Mouse (Mus musculus): ENCODE data around the gene Sez6l. TPM values are rescaled to one million over a fixed set of nuclear protein-coding genes. Genes with fewer than 3 reads are reported as not detected.
"Not testable (repeated sequence)": the region's sequence is repeated elsewhere in the genome, so short reads cannot be mapped to it uniquely, and the experiment has no call there.

The Sez6l gene
- polyA plus RNA-seq, 1 experiment from 2014 or later: 0.31 TPM

DNA sequence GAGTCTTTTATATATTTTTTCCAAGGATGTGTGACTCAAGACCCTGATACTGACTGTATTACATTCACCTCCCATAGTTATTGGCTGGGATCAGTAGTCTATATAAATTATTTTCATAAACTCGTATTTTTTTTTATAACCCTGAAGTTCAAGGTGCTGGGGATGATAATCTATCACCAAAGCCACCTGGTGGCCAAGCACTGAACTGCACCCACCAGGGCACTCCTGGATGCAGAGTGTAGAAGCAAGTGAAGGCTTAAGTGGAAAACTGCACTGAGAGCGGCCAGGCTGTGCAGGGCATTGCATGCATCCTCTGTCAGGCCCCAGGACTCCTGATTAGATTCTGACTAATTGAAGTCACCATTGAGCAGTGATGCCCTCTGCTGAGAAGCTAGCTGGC lies 149.7 kb downstream of the Sez6l start:
- H3K9me3 ChIP-seq (ENCODE audit: control insufficient read depth, low read length): no peaks in the 10 kb centered on the region
- H3K4me3 ChIP-seq (ENCODE audit: control insufficient read depth in 1 of 2, insufficient read depth in 1 of 2, low read depth in 1 of 2, low read length in 2 of 2): no peak overlapping the region
- WGBS: 33% methylated on average over 2 of the region's 2 CpGs
- H3K9ac ChIP-seq (ENCODE audit: low read length): no peak overlapping the region
- H3K4me1 ChIP-seq (ENCODE audit: control insufficient read depth in 2 of 2, insufficient read depth in 2 of 2, low read length in 2 of 2): no peaks in the 10 kb centered on the region
- no peak overlapping the region for H3K4me2 ChIP-seq (ENCODE audit: low read length)
- H3K36me3 ChIP-seq (ENCODE audit: control insufficient read depth, insufficient read depth, low read length): no peaks in the 10 kb centered on the region
- H3K27ac ChIP-seq (replicated peaks in 1 of 2; ENCODE audit: control insufficient read depth in 1 of 2, insufficient read depth in 1 of 2, low read depth in 2 of 2, low read length in 2 of 2): no peak overlapping the region
- H3K27me3 ChIP-seq (ENCODE audit: control insufficient read depth, insufficient read depth, low read length): peaks cover 78% of the 10 kb centered on the region
- no peak for ATAC-seq (ENCODE audit: insufficient number of reproducible peaks, insufficient read depth, low FRiP score, low read depth)

DNA sequence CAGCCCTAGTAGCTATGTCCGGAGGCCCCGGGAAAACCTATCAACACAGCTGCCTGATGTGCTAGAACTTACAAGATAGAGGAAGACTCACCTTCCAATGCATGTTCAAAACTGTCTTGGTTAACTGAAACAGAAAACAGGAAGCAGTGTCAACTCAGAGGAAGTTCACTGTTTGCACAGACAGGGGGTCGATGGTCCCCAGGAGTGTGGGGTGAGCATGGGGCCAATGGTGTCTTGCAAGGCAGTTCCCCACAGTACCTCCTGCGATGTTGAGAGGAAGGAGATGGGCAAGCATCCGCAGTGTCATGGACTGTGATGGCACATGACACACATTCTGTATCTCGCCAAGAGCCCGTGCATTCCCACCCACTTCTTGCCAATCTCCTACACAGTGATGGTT lies 150.3 kb downstream of the Sez6l start:
- no peak for ATAC-seq (ENCODE audit: insufficient number of reproducible peaks, insufficient read depth, low FRiP score, low read depth)
- 65% methylated on average over 7 of the region's 7 CpGs for WGBS
- H3K9ac ChIP-seq (ENCODE audit: low read length): no peak overlapping the region
- H3K27ac ChIP-seq (replicated peaks in 1 of 2; ENCODE audit: control insufficient read depth in 1 of 2, insufficient read depth in 1 of 2, low read depth in 2 of 2, low read length in 2 of 2): no peak overlapping the region
- no peak overlapping the region for H3K4me3 ChIP-seq (ENCODE audit: control insufficient read depth in 1 of 2, insufficient read depth in 1 of 2, low read depth in 1 of 2, low read length in 2 of 2)
- no peak overlapping the region for H3K4me2 ChIP-seq (ENCODE audit: low read length)
- no peaks in the 10 kb centered on the region for H3K4me1 ChIP-seq (ENCODE audit: control insufficient read depth in 2 of 2, insufficient read depth in 2 of 2, low read length in 2 of 2)
- H3K36me3 ChIP-seq (ENCODE audit: control insufficient read depth, insufficient read depth, low read length): no peaks in the 10 kb centered on the region
- peaks cover 74% of the 10 kb centered on the region for H3K27me3 ChIP-seq (ENCODE audit: control insufficient read depth, insufficient read depth, low read length)
- no peaks in the 10 kb centered on the region for H3K9me3 ChIP-seq (ENCODE audit: control insufficient read depth, low read length)

- Histone ChIP-seq H3K9me3 (ENCODE audit: control insufficient read depth, low read length) (no peaks in the 10 kb centered on the region), H3K4me2 (ENCODE audit: low read length) (no peak overlapping the region), H3K36me3 (ENCODE audit: control insufficient read depth, insufficient read depth, low read length) (no peaks in the 10 kb centered on the region), H3K27ac (replicated peaks in 1 of 2; ENCODE audit: control insufficient read depth in 1 of 2, insufficient read depth in 1 of 2, low read depth in 2 of 2, low read length in 2 of 2) (no peak overlapping the region), H3K4me3 (ENCODE audit: control insufficient read depth in 1 of 2, insufficient read depth in 1 of 2, low read depth in 1 of 2, low read length in 2 of 2) (no peak overlapping the region), H3K9ac (ENCODE audit: low read length) (no peak overlapping the region), H3K27me3 (ENCODE audit: control insufficient read depth, insufficient read depth, low read length) (peaks cover 58% of the 10 kb centered on the region), H3K4me1 (ENCODE audit: control insufficient read depth in 2 of 2, insufficient read depth in 2 of 2, low read length in 2 of 2) (no peaks in the 10 kb centered on the region)
- WGBS: 34% methylated on average over 12 of the region's 12 CpGs
- ATAC-seq (ENCODE audit: insufficient number of reproducible peaks, insufficient read depth, low FRiP score, low read depth): no peak
Measured at GRCm38 (mm10) chr5:112419535-112419934, 157.4 kb downstream of the Sez6l start.

DNA sequence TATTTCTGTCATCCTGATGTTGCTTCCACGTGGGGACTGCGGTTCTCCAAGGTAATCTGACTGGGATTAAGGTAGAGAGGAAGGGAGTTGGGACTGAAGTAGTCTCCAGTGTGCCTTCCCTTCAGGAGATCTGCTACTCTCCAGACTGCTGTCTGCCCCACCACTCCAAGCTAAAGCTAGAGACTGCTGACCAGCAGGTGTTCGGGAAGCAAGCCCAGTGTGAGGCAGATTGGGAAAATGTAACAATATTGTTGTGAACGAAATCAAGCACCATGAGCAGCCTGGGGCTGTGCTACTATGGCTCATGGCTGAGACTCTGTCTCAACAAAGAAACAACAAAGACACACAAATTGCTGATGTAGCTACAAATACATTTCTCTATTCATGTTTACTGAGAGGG lies 159.0 kb downstream of the Sez6l start:
- no peak overlapping the region for H3K9ac ChIP-seq (ENCODE audit: low read length)
- 46% methylated on average over 4 of the region's 4 CpGs for WGBS
- 0 out of 2 replicates have a peak, but pooled peaks cover 4% of the 10 kb centered on the region for H3K9me3 ChIP-seq (ENCODE audit: control insufficient read depth, low read length)
- H3K27ac ChIP-seq (replicated peaks in 1 of 2; ENCODE audit: control insufficient read depth in 1 of 2, insufficient read depth in 1 of 2, low read depth in 2 of 2, low read length in 2 of 2): no peak overlapping the region
- H3K4me3 ChIP-seq (ENCODE audit: control insufficient read depth in 1 of 2, insufficient read depth in 1 of 2, low read depth in 1 of 2, low read length in 2 of 2): no peak overlapping the region
- ATAC-seq (ENCODE audit: insufficient number of reproducible peaks, insufficient read depth, low FRiP score, low read depth): no peak
- no peaks in the 10 kb centered on the region for H3K4me1 ChIP-seq (ENCODE audit: control insufficient read depth in 2 of 2, insufficient read depth in 2 of 2, low read length in 2 of 2)
- peaks cover 43% of the 10 kb centered on the region for H3K27me3 ChIP-seq (ENCODE audit: control insufficient read depth, insufficient read depth, low read length)
- no peak overlapping the region for H3K4me2 ChIP-seq (ENCODE audit: low read length)
- H3K36me3 ChIP-seq (ENCODE audit: control insufficient read depth, insufficient read depth, low read length): no peaks in the 10 kb centered on the region

DNA sequence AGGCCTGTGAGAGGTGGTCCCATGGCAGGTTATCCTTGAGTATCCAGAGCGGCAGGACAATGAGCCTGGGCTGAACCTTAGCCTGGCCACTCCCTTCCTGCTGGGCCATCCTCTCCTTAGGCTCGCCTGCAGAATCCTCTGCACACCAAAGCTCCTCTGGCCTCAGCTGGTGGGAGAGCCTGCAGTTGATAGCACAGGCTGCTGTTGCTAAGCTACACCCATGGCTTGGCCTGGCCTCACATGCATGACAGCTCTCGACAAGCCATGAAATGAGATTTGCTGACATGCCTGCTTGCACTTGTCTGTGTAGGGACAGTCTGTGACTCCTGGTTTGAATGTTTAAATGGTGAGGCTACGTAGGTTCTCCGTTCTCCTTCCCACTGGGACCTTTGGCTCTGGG lies 160.3 kb downstream of the Sez6l start:
- Histone ChIP-seq H3K9me3 (ENCODE audit: control insufficient read depth, low read length) (0 out of 2 replicates have a peak, but pooled peaks cover 4% of the 10 kb centered on the region), H3K4me3 (ENCODE audit: control insufficient read depth in 1 of 2, insufficient read depth in 1 of 2, low read depth in 1 of 2, low read length in 2 of 2) (no peak overlapping the region), H3K4me2 (ENCODE audit: low read length) (no peak overlapping the region), H3K36me3 (ENCODE audit: control insufficient read depth, insufficient read depth, low read length) (no peaks in the 10 kb centered on the region), H3K27me3 (ENCODE audit: control insufficient read depth, insufficient read depth, low read length) (peaks cover 49% of the 10 kb centered on the region), H3K4me1 (ENCODE audit: control insufficient read depth in 2 of 2, insufficient read depth in 2 of 2, low read length in 2 of 2) (peaks cover 0 to 3% of the 10 kb centered on the region in 2 experiments; a peak in 1 of 4 replicates), H3K27ac (replicated peaks in 1 of 2; ENCODE audit: control insufficient read depth in 1 of 2, insufficient read depth in 1 of 2, low read depth in 2 of 2, low read length in 2 of 2) (no peak overlapping the region), H3K9ac (ENCODE audit: low read length) (no peak overlapping the region)
- ATAC-seq (ENCODE audit: insufficient number of reproducible peaks, insufficient read depth, low FRiP score, low read depth): no peak
- 52% methylated on average over 5 of the region's 5 CpGs for WGBS

DNA sequence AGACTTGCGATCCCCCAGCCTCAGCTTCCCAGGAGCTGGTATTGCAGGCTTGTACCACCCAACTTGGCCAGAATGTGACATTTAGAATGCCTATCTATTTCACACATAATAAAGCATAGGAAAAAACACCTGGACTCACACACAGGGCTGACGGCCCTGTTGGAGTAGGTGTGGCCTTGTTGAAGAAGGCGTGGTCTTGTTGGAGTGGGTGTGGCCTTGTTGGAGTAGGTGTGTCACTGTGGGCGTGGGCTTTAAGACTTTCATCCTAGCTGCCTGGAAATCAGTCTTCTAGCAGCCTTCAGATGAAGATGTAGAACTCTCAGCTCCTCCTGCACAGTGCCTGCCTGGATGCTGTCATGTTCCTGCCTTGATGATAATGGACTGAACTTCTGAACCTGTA lies 164.2 kb downstream of the Sez6l start:
- not testable (repeated sequence) for H3K4me3 ChIP-seq (ENCODE audit: control insufficient read depth in 1 of 2, insufficient read depth in 1 of 2, low read depth in 1 of 2, low read length in 2 of 2); H3K4me1 ChIP-seq (ENCODE audit: control insufficient read depth in 2 of 2, insufficient read depth in 2 of 2, low read length in 2 of 2); H3K4me2 ChIP-seq (ENCODE audit: low read length); ATAC-seq (ENCODE audit: insufficient number of reproducible peaks, insufficient read depth, low FRiP score, low read depth); H3K27ac ChIP-seq (replicated peaks in 1 of 2; ENCODE audit: control insufficient read depth in 1 of 2, insufficient read depth in 1 of 2, low read depth in 2 of 2, low read length in 2 of 2); H3K9me3 ChIP-seq (ENCODE audit: control insufficient read depth, low read length); H3K9ac ChIP-seq (ENCODE audit: low read length); H3K36me3 ChIP-seq (ENCODE audit: control insufficient read depth, insufficient read depth, low read length)
- WGBS: 72% methylated on average over 4 of the region's 4 CpGs
- H3K27me3 ChIP-seq (ENCODE audit: control insufficient read depth, insufficient read depth, low read length): peaks cover 46% of the 10 kb centered on the region

DNA sequence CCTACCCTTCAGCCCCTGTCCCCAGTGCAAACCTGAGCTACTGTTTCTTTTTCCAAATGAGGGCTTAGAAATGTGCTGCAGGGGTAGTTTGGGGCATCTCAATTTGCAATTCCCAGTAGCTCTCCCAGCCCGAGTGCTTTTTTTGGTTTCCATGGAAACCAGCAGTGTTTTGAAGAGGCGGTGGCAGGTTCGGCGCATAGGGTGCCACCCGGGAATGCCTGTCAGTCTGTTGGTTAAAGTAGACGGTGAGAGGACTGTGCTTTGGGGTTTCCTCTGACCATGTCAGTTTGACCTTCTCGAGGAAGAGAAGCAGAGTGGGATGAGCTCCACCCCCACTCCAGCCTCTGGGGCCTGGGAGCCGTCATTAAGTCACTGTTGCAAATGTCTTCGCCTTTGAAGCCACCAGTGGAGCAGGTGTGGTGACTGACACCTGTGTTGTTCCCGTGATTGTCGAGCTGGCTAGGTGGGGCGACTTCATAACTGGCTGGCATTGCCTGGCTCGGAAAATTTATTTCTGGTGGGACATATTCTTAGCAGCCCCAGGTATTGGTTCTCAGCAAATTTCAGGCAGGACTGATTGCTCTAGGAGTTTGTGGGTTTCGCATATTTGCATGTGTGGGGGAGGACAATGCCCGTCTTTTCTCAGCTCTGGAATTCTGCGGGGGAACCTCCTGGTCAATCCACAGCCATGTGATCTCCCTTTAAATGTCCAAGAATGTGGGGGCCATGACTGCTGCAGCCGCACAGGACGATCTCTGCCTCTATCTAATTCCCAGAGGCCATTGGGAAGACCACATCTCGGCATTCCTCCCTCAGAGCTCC lies 165.3 kb downstream of the Sez6l start:
- Histone ChIP-seq H3K4me1 (ENCODE audit: control insufficient read depth in 2 of 2, insufficient read depth in 2 of 2, low read length in 2 of 2) (peaks cover 0 to 6% of the 10 kb centered on the region in 2 experiments; a peak in 1 of 4 replicates), H3K4me3 (ENCODE audit: control insufficient read depth in 1 of 2, insufficient read depth in 1 of 2, low read depth in 1 of 2, low read length in 2 of 2) (no peak overlapping the region), H3K9ac (ENCODE audit: low read length) (no peak overlapping the region), H3K9me3 (ENCODE audit: control insufficient read depth, low read length) (0 out of 2 replicates have a peak, but pooled peaks cover 4% of the 10 kb centered on the region), H3K27me3 (ENCODE audit: control insufficient read depth, insufficient read depth, low read length) (peaks cover 43% of the 10 kb centered on the region), H3K4me2 (ENCODE audit: low read length) (no peak overlapping the region), H3K27ac (replicated peaks in 1 of 2; ENCODE audit: control insufficient read depth in 1 of 2, insufficient read depth in 1 of 2, low read depth in 2 of 2, low read length in 2 of 2) (no peak overlapping the region), H3K36me3 (ENCODE audit: control insufficient read depth, insufficient read depth, low read length) (no peaks in the 10 kb centered on the region)
- ATAC-seq (ENCODE audit: insufficient number of reproducible peaks, insufficient read depth, low FRiP score, low read depth): no peak
- 11% methylated on average over 19 of the region's 19 CpGs for WGBS

Measured in heart, embryonic 14.5 days (tissue).